Mouse (Mus musculus) urinary bladder, postnatal 25 days (tissue): Measurements from ENCODE around the gene Casp6.

Experiments
- DNase-seq: peaks from one replicate; pipeline ENCODE4 v3.0.0; 2022; ENCODE audit warnings: low spot score

The Casp6 gene

GRCm38 (mm10) chr3:129923581-129923980, 22.4 kb downstream of the Casp6 start:
- no peak for DNase-seq

- DNase-seq = no peak
Observed at GRCm38 (mm10) chr3:129925861-129926260, 24.6 kb downstream of the Casp6 start.

GRCm38 (mm10) chr3:129930213-129930778, 29.1 kb downstream of the Casp6 start:
- no peak for DNase-seq

- DNase-seq = no peak
Observed at GRCm38 (mm10) chr3:129932443-129932842, 31.2 kb downstream of the Casp6 start.

GRCm38 (mm10) chr3:129936561-129936960, 35.3 kb downstream of the Casp6 start:
- DNase-seq = no peak

GRCm38 (mm10) chr3:129937848-129938247, 36.6 kb downstream of the Casp6 start:
- DNase-seq = peak; percentile 16

- DNase-seq = no peak
Observed at GRCm38 (mm10) chr3:129939058-129939457, 37.8 kb downstream of the Casp6 start.

GRCm38 (mm10) chr3:129940780-129941179, 39.6 kb downstream of the Casp6 start:
- DNase-seq = no peak

GRCm38 (mm10) chr3:129941291-129941690, 40.1 kb downstream of the Casp6 start:
- DNase-seq = no peak

GRCm38 (mm10) chr3:129943813-129944212, 42.6 kb downstream of the Casp6 start:
- no peak for DNase-seq

GRCm38 (mm10) chr3:129946217-129946914, 45.1 kb downstream of the Casp6 start:
- DNase-seq = no peak

GRCm38 (mm10) chr3:129948359-129948758, 47.1 kb downstream of the Casp6 start:
- no peak for DNase-seq

- DNase-seq = no peak
Observed at GRCm38 (mm10) chr3:129949158-129949773, 48.0 kb downstream of the Casp6 start.

- DNase-seq = no peak
Observed at GRCm38 (mm10) chr3:129953296-129953695, 52.1 kb downstream of the Casp6 start.

GRCm38 (mm10) chr3:129962533-129962932, 61.3 kb downstream of the Casp6 start:
- no peak for DNase-seq
